Mouse (Mus musculus) heart, postnatal 0 days (tissue): ENCODE results near the gene Sigmar1. TPM values are rescaled to one million over a fixed set of nuclear protein-coding genes. Genes with fewer than 3 reads are reported as not detected.
"Not testable (repeated sequence)": the region's sequence is repeated elsewhere in the genome, so short reads cannot be mapped to it uniquely, and the experiment has no call there.

Experiments
- ATAC-seq: fragments of 200-750 bp; cut with Nextera tagmentation; 2 replicates; pipeline ENCODE4 v1.8.0; 2017; ENCODE audit warnings: low read depth, moderate number of reproducible peaks, moderate library complexity; ENCODE audit not compliant: insufficient read depth
- DNase-seq: peaks from one replicate; pipeline ENCODE4 v3.0.0-alpha.2; 2016; ENCODE audit warnings: low spot score
- H3K27ac ChIP-seq: fragments of 300-500 bp; sonication (generic); 2 replicates; pipeline ENCODE4 v1.5.1; 2014; ENCODE audit warnings: low read depth, mild to moderate bottlenecking
- H3K27me3 ChIP-seq: fragments of 300-500 bp; sonication (generic); 2 replicates; pipeline ENCODE4 v1.6.1; 2014; ENCODE audit warnings: low read length, mixed read lengths; ENCODE audit not compliant: control insufficient read depth, insufficient read depth
- H3K36me3 ChIP-seq: fragments of 300-500 bp; sonication (generic); replicated peaks from 2 replicates; pipeline ENCODE4 v1.6.1; 2014; ENCODE audit warnings: low read length, mixed read lengths; ENCODE audit not compliant: control insufficient read depth, insufficient read depth
- H3K4me1 ChIP-seq: fragments of 300-500 bp; sonication (generic); 2 replicates; pipeline ENCODE4 v1.6.1; 2014; ENCODE audit warnings: antibody characterized with exemption; ENCODE audit not compliant: control insufficient read depth, insufficient read depth
- H3K4me2 ChIP-seq: fragments of 300-500 bp; sonication (generic); 2 replicates; pipeline ENCODE4 v1.6.1; 2014; ENCODE audit warnings: low read depth, mild to moderate bottlenecking, low read length, moderate library complexity
- H3K4me3 ChIP-seq: fragments of 300-500 bp; sonication (generic); 2 replicates; pipeline ENCODE4 v1.5.1; 2014; ENCODE audit warnings: low read depth, low read length
- H3K9ac ChIP-seq: fragments of 300-500 bp; sonication (generic); replicated peaks from 2 replicates; pipeline ENCODE4 v1.6.1; 2014; ENCODE audit warnings: low read depth, low read length, mixed read lengths
- H3K9me3 ChIP-seq: fragments of 300-500 bp; sonication (generic); replicated peaks from 2 replicates; pipeline ENCODE4 v1.6.1; 2016; ENCODE audit warnings: low read length; ENCODE audit not compliant: control insufficient read depth
- CTCF ChIP-seq: IDR thresholded peaks from 2 replicates; pipeline ENCODE4 v1.5.1; 2016; ENCODE audit warnings: antibody characterized with exemption, control low read depth, low read depth
- EP300 ChIP-seq: IDR thresholded peaks from 2 replicates; pipeline ENCODE4 v1.6.1; 2016; ENCODE audit warnings: antibody characterized with exemption, low read depth
- WGBS: fragments of 180-500 bp; shearing (Covaris S2); extraction: QIAGEN DNeasy Blood & Tissue Kit; methylation state at CpG from one replicate; pipeline ENCODE4 v1.1.7; 2014; 5-methylcytosine and 5-hydroxymethylcytosine counted together
- polyA plus RNA-seq: library from polyadenylated mRNA; unstranded; fragments of >200 nt; fragmentation: Nextera tagmentation; extraction: Ambion mirVana; gene quantifications from 2 replicates; pipeline ENCODE4 v1.2.1, GENCODE M21; 2015
- total RNA-seq: library from RNA; depleted of rRNA; stranded (reverse); fragments of >200 nt; gene quantifications from 2 replicates; pipeline ENCODE4 v1.2.3, GENCODE M21; 2014; ENCODE audit warnings: low replicate concordance

Sigmar1 gene
- total and polyA plus RNA-seq, 2 experiments from 2014 or later, result 33.4 to 57.4 TPM

DNA sequence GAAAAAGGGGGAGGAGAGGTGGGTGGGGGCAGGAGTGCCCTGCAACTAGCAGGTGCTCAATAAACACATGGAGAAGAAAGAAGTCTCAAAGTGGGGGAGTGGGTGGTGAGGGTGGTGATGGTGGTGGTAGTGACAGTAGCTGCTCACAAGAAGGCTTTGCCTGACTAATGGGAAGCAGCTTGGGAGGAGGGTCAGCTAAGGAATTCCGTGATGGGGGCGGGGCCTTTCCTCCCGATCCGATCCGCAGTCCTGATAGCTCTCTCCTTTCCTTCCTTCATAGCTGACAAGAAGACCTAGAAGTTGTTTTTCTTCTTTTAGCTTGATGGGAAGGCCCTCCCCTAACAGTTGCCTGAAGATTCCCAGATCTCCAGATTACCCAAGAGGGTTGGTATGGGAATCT lies 51.3 kb downstream of the Sigmar1 start:
- H3K9ac ChIP-seq, result no peak overlapping the region
- no peak overlapping the region for H3K4me3 ChIP-seq
- TF ChIP-seq CTCF (no peak), EP300 (no peak)
- no peak overlapping the region for H3K27ac ChIP-seq
- no peak for ATAC-seq
- no peaks in the 10 kb centered on the region for H3K4me1 ChIP-seq
- H3K4me2 ChIP-seq, result no peak overlapping the region
- H3K9me3 ChIP-seq, result no peaks in the 10 kb centered on the region
- peaks cover 18% of the 10 kb centered on the region for H3K27me3 ChIP-seq
- WGBS, result 2% methylated on average over 5 of the region's 5 CpGs
- no peaks in the 10 kb centered on the region for H3K36me3 ChIP-seq
- no peak for DNase-seq

DNA sequence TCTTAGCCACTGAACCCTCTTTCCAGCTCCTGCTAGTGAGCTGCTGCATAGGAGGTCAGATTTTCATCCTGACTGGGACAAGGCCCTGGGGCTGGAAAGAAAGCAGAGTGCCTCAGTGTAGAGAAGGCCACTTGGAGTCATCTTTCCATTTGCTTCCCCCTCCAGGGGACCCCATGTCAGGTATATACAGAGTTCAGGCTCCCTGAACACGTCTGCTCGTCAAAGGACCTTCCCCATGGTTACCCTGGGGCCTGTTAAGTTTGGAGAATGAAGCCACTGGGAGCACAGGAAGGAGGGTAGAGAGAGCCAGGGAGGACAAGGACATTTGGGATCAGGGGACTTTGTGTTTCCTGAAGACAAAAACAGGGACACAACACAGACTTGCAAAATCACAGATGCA lies 53.7 kb downstream of the Sigmar1 start:
- H3K27me3 ChIP-seq, result peaks cover 22% of the 10 kb centered on the region

DNA sequence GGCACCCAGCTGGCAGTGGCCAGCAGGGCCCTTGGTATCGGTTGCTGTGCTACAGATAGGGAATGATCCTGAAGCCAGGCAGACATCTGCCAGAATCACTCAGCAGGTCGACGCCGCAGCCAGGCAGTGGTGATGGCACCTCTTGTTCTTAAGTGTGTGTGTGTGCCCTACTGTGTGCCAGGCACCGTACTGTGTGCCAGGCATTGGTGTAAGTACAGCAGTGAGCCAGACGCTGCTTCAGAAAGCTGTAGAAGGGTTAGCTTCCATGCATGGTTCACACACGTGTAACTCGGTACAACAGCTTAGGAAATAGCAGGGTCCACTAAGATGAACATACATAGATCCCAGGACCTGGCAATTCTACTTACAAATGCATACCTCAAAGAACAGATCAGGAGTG lies 55.7 kb downstream of the Sigmar1 start:
- not testable (repeated sequence) for DNase-seq, ATAC-seq, H3K9ac ChIP-seq, H3K4me2 ChIP-seq, H3K36me3 ChIP-seq, H3K4me1 ChIP-seq, H3K4me3 ChIP-seq, H3K9me3 ChIP-seq, H3K27ac ChIP-seq
- peaks cover 14% of the 10 kb centered on the region for H3K27me3 ChIP-seq
- 100% methylated on average over 1 of the region's 8 CpGs for WGBS

More for the DNA sequence above, 53.7 kb downstream of the Sigmar1 start:
- not testable (repeated sequence) for ATAC-seq, H3K4me3 ChIP-seq, H3K4me2 ChIP-seq, H3K4me1 ChIP-seq, H3K9ac ChIP-seq, H3K9me3 ChIP-seq, H3K36me3 ChIP-seq, H3K27ac ChIP-seq, DNase-seq
- 84% methylated on average over 2 of the region's 2 CpGs for WGBS

DNA sequence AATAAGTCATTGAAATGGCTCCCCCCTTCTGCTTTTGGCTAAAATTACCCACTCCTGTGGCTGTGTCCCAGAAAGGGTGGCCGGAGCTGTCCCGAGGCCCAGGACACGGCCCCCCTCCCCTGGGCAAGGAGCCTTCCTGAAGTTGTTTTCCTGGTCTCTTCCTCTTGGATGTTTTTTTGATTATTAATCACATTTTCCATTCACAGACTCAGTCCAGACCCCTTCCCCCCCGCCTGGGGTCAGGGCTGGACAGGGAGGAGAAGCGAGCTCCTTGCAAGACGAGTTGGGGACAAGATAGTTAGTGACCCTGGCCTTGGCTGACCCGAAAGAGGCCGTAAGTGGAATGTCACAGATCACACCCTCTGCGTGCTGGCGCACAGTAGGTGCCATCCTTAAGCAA lies 56.2 kb downstream of the Sigmar1 start, which contains the start of gene Il11ra1:
Gene Il11ra1 (plus strand): TSS at position 207 of the 400 bp plus-strand sequence.
- not testable (repeated sequence) for ATAC-seq, H3K9me3 ChIP-seq, DNase-seq, H3K36me3 ChIP-seq, H3K4me1 ChIP-seq, H3K4me2 ChIP-seq, H3K4me3 ChIP-seq, H3K27ac ChIP-seq, H3K9ac ChIP-seq
- whole genome bisulfite sequencing, result 63% methylated on average over 9 of the region's 10 CpGs
- H3K27me3 ChIP-seq, result peaks cover 13% of the 10 kb centered on the region

DNA sequence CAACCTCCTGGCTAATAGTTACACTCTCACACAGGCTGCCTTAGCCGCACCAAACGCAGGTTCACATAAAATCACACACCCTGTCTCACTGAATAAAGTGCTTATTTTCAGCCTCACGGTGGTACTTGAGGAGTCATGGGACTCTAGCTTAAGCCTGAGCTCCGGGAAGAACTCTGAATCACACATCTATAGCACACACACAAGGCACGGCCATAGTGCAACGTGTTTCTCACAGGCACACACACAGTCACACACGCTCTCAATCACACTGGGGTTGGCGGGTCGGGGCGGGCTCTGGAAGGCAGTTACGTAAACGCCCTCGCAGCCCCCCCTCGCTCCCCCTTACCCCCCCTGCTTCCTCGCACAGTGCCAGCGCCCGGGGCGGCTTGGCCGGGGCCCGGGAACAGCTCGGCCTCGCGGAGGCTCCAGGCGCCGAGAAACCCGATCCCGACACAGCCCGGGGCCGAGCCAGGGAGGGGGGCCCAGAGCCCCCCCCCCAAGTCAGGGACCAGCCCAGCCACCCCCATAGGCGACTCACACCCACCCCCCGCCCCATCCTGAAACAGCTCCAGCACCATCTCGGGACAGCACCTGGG lies 57.4 kb downstream of the Sigmar1 start:
- not testable (repeated sequence) for H3K9me3 ChIP-seq, H3K9ac ChIP-seq, H3K4me2 ChIP-seq, DNase-seq, H3K36me3 ChIP-seq, H3K4me1 ChIP-seq, H3K27me3 ChIP-seq, H3K4me3 ChIP-seq, H3K27ac ChIP-seq, ATAC-seq
- 14% methylated on average over 22 of the region's 32 CpGs for WGBS

DNA sequence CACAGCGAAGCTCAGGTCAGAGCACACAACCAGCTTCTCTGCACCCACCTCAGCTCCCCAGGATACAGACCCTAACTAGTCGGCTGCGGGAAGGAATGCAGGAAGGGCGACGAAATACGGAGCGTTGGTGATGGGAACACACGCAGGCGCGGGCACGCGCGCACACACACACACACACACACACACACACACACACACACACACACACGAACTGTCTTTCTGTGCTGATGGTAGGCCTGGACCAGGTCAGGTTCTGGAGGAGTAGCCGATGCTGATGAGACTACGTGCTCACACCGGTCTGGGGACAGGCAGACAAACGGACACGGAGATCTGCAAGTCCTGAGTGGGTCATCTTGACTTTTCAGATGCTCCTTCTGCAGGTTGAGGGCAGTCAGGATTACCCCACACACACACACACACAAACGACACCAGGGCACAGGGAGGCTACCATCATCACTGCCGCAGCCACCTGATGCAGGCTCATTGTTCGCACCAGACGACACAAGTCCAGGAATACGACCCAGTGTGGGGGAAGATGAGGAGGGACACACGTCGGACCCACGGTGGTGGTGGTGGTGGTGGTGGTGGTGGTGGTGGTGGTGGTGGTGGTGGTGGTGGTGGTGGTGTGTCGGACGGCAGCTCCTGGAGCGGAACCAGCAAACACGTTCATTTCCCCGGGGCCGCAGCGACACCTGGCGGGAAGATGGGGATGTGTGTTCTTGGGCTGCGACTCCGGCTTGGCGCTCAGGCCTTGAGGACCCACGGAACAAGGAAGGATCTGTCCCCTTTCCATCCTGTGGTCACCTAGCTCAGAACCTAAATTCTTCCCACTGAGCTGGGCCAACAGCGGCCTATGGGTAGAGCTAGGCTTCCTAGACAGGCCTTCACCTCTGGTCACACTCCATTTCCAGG lies 58.8 kb downstream of the Sigmar1 start, which contains the start of gene Cntfr:
Gene Cntfr (minus strand): TSS at position 160 of the 912 bp plus-strand sequence.
- not testable (repeated sequence) for DNase-seq, H3K9me3 ChIP-seq, H3K27ac ChIP-seq, H3K4me3 ChIP-seq, H3K4me1 ChIP-seq, H3K9ac ChIP-seq, ATAC-seq, H3K36me3 ChIP-seq, H3K27me3 ChIP-seq
- WGBS, result 9% methylated on average over 31 of the region's 40 CpGs
- TF ChIP-seq CTCF, result peak; percentile 69
- peak within 1 kb of the TSS; percentile 46 for H3K4me2 ChIP-seq

DNA sequence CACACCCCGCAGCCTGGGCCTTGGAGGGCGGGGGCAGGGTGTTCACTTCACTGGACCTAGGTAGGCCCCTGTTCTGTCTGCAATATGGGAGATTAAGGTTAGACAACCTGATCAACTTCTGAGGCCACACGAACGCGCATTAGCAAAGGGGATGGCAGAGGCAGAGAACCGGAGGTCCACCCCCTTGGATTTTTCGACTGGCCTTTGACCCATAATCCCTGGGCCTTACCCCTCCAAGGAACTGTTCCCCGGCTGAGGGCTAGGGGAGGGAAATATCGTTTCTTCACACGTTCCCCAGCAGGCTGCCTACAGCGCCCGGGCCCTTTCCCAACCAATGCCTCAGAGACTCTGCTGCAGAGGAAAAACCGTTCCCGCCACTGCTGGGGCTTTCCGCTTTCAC lies 59.5 kb downstream of the Sigmar1 start:
- not testable (repeated sequence) for H3K9ac ChIP-seq, H3K9me3 ChIP-seq, H3K4me1 ChIP-seq, H3K27ac ChIP-seq, H3K4me2 ChIP-seq, H3K36me3 ChIP-seq, H3K4me3 ChIP-seq, H3K27me3 ChIP-seq, ATAC-seq, DNase-seq
- 12% methylated on average over 11 of the region's 15 CpGs for WGBS

DNA sequence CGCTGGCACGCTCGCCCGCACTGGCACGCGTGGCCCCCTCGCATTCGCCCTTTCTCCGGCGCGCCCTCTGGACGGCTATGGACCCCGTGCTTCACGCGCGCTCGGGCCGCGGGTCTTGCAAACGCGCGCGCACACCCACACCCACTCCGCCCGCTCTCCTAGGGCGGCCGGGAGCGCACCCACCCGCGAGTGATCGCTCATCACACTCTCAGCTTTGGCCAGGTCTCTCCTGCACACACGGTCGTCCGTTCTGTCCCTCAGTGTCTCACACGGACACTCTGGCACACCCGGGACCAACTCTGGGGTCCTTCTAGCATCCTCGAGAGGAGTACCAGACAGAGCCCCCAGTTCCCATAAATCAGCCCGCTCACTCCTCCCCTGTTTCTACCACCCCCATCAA lies 60.2 kb downstream of the Sigmar1 start:
- not testable (repeated sequence) for H3K9ac ChIP-seq, H3K4me1 ChIP-seq, H3K4me2 ChIP-seq, H3K4me3 ChIP-seq, H3K36me3 ChIP-seq, H3K9me3 ChIP-seq, H3K27me3 ChIP-seq, H3K27ac ChIP-seq, DNase-seq, ATAC-seq
- WGBS, result 8% methylated on average over 13 of the region's 38 CpGs
